Mouse (Mus musculus) adrenal gland, postnatal 14 days (tissue): Measurements from ENCODE around the gene Dph3. TPM values are rescaled to one million over a fixed set of nuclear protein-coding genes. Genes with fewer than 3 reads are reported as not detected.

Experiments
- total RNA-seq: library from RNA; stranded (reverse); gene quantifications from 2 replicates; pipeline ENCODE4 v1.2.3, GENCODE M21; 2021

Gene Dph3
- total RNA-seq, 1 experiment from 2014 or later = 58.8 TPM

Other genes with a start within 250 kb of the Dph3 start
- gene Galnt15, start 56.7 kb downstream of the Dph3 start, total RNA-seq = 8.9 and 17.0 TPM in 2 replicates
- 52.9 and 58.8 TPM in 2 replicates for gene Oxnad1, start 355 bp downstream of the Dph3 start, total RNA-seq
- gene Msmb, start 56.3 kb upstream of the Dph3 start, total RNA-seq = not detected in 2 replicates
- 175 and 198 TPM in 2 replicates for gene Ncoa4, start 74.1 kb upstream of the Dph3 start, total RNA-seq
- gene Timm23, start 116.2 kb upstream of the Dph3 start, total RNA-seq = 260 and 274 TPM in 2 replicates
- 54.4 and 59.0 TPM in 2 replicates for gene Parg, start 116.2 kb upstream of the Dph3 start, total RNA-seq
- gene Ogdhl, start 236.3 kb upstream of the Dph3 start, total RNA-seq = 7.6 and 8.0 TPM in 2 replicates